28 mouse cellular contexts compared by ENCODE assay signal in the genomic region with DNA sequence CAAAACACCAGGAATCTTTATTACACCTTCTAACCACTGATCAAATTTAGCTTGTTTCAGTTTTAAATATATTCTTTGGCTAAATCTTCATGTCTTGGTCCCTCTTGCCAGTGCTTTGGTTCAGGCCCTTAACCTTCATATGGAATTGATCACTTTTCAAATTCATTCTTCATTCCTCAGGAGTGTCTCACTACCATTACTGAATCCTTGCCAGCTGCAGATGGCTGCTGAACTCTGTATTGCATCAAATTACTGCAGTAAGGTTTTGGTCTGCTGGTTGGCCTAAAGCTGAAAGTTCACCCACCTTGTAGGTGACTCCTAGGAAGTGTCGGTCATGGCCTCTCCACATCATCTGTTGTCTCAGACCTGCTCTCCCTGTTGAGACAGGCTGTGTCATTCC. TPM values are rescaled to one million over a fixed set of nuclear protein-coding genes. Genes with fewer than 3 reads are reported as not detected.
DNase-seq lines count a peak whose midpoint lies in the region; ATAC-seq and TF ChIP-seq lines count a peak whose summit lies in the region.
"Had no signal": no experiment of that assay in that cellular context is flagged by ENCODE, and none has a peak within 500 bp of the region (broad histone marks: within the 10 kb centered on the region; RNA-seq: fewer than 3 reads in every experiment).

No protein-coding gene starts in this region.

- DNase-seq in embryonic facial prominence, embryonic 10.5 days (ENCODE audit: low spot score): no peak
- peak; percentile 33 for DNase-seq in limb, embryonic 14.5 days (ENCODE audit: low spot score)
- no peak for DNase-seq in limb, embryonic 10.5 days (ENCODE audit: low spot score)
- DNase-seq in NIH3T3 (ENCODE audit: low read depth): peak; percentile 90
- DNase-seq in fibroblast of lung, adult 2 months (ENCODE audit: low read depth): peak; percentile 57
- DNase-seq in left cerebral cortex, adult 8-10 months (ENCODE audit: low spot score in 2 of 2): no peak
- no peak for DNase-seq in thymus, postnatal 4 days
- DNase-seq: adrenal gland, adult 8-10 months; adrenal gland, postnatal 25 days; B cell, adult 2 months; cerebellum, adult 11-12 months; cerebellum, adult 8-10 months; cerebellum, postnatal 14 days; gastrocnemius, postnatal 25 days; heart, adult 2 months; heart, postnatal 4 days had no signal

- H3K4me3 ChIP-seq in embryonic facial prominence, embryonic 12.5 days: no peak overlapping the region
- H3K4me3 ChIP-seq in embryonic facial prominence, embryonic 10.5 days: no peak overlapping the region
- H3K4me3 ChIP-seq in limb, embryonic 14.5 days (replicated peaks; ENCODE audit: low read length): no peak overlapping the region
- H3K4me3 ChIP-seq in limb, embryonic 10.5 days: no peak overlapping the region
- H3K4me3 ChIP-seq: embryonic facial prominence, embryonic 13.5 days; forebrain, embryonic 12.5 days; forebrain, embryonic 15.5 days; heart, adult 2 months had no signal

- no peak overlapping the region for H3K4me2 ChIP-seq in embryonic facial prominence, embryonic 12.5 days (replicated peaks)
- no peak overlapping the region for H3K4me2 ChIP-seq in limb, embryonic 14.5 days (replicated peaks; ENCODE audit: low read depth, low read length, severe bottlenecking)
- H3K4me2 ChIP-seq: embryonic facial prominence, embryonic 13.5 days; forebrain, embryonic 12.5 days; forebrain, embryonic 15.5 days; heart, embryonic 11.5 days; hindbrain, embryonic 14.5 days had no signal

- ATAC-seq in embryonic facial prominence, embryonic 12.5 days (ENCODE audit: insufficient number of reproducible peaks, insufficient read depth, low FRiP score, low TSS enrichment): no peak
- ATAC-seq in limb, embryonic 14.5 days (ENCODE audit: low FRiP score, low read depth): 0 out of 2 replicates have a peak, but pooled peaks have one; percentile 15
- ATAC-seq: activated CD4-positive, CD25-positive, alpha-beta regulatory T cell, adult 4 months; forebrain, embryonic 15.5 days; hindbrain, postnatal 0 days; inflammation-experienced regulatory T-cells, adult 6 months; intestine, embryonic 16.5 days had no signal

- H3K27ac ChIP-seq in embryonic facial prominence, embryonic 12.5 days: 0 out of 2 replicates have a peak overlapping the region, but pooled peaks have one; percentile 41
- H3K27ac ChIP-seq in embryonic facial prominence, embryonic 10.5 days (replicated peaks): no peak overlapping the region
- H3K27ac ChIP-seq in limb, embryonic 14.5 days (replicated peaks; ENCODE audit: low read depth, low read length): no peak overlapping the region
- no peak overlapping the region for H3K27ac ChIP-seq in limb, embryonic 10.5 days
- H3K27ac ChIP-seq: embryonic facial prominence, embryonic 13.5 days; forebrain, embryonic 12.5 days; forebrain, embryonic 15.5 days; heart, adult 2 months; hindbrain, embryonic 14.5 days; hindbrain, postnatal 0 days had no signal

- H3K36me3 ChIP-seq in embryonic facial prominence, embryonic 12.5 days: no peaks in the 10 kb centered on the region
- 0 out of 2 replicates have a peak, but pooled peaks cover 2% of the 10 kb centered on the region for H3K36me3 ChIP-seq in embryonic facial prominence, embryonic 10.5 days (replicated peaks)
- H3K36me3 ChIP-seq in limb, embryonic 14.5 days (ENCODE audit: control insufficient read depth, insufficient read depth, low read length): peaks cover 6% of the 10 kb centered on the region
- 0 out of 2 replicates have a peak, but pooled peaks cover 2% of the 10 kb centered on the region for H3K36me3 ChIP-seq in limb, embryonic 10.5 days
- H3K36me3 ChIP-seq: forebrain, embryonic 12.5 days; forebrain, embryonic 15.5 days had no signal

- H3K9me3 ChIP-seq in embryonic facial prominence, embryonic 12.5 days: no peaks in the 10 kb centered on the region
- no peaks in the 10 kb centered on the region for H3K9me3 ChIP-seq in embryonic facial prominence, embryonic 10.5 days
- no peaks in the 10 kb centered on the region for H3K9me3 ChIP-seq in limb, embryonic 14.5 days (ENCODE audit: control insufficient read depth, low read length)
- no peaks in the 10 kb centered on the region for H3K9me3 ChIP-seq in limb, embryonic 10.5 days (replicated peaks)
- H3K9me3 ChIP-seq: embryonic facial prominence, embryonic 13.5 days; forebrain, embryonic 12.5 days; forebrain, embryonic 15.5 days; G1E had no signal

- no peak for TF ChIP-seq POLR2A in limb, embryonic 14.5 days (IDR thresholded peaks at IDR 0.05; ENCODE audit: borderline replicate concordance, extremely low read depth, insufficient read depth, insufficient read length)

- H3K4me1 ChIP-seq in embryonic facial prominence, embryonic 12.5 days: no peaks in the 10 kb centered on the region
- no peaks in the 10 kb centered on the region for H3K4me1 ChIP-seq in embryonic facial prominence, embryonic 10.5 days
- no peaks in the 10 kb centered on the region for H3K4me1 ChIP-seq in limb, embryonic 14.5 days (ENCODE audit: control insufficient read depth, insufficient read depth, low read length)
- H3K4me1 ChIP-seq in limb, embryonic 10.5 days: no peaks in the 10 kb centered on the region
- H3K4me1 ChIP-seq: forebrain, embryonic 12.5 days; forebrain, embryonic 15.5 days had no signal

- WGBS in embryonic facial prominence, embryonic 12.5 days: 55% methylated on average over 1 of the region's 1 CpGs
- 84% methylated on average over 1 of the region's 1 CpGs for WGBS in embryonic facial prominence, embryonic 10.5 days
- 56% methylated on average over 1 of the region's 1 CpGs for WGBS in limb, embryonic 14.5 days
- WGBS in limb, embryonic 10.5 days: 86% methylated on average over 1 of the region's 1 CpGs

- no peak overlapping the region for H3K9ac ChIP-seq in embryonic facial prominence, embryonic 12.5 days
- H3K9ac ChIP-seq in limb, embryonic 14.5 days (ENCODE audit: low read depth, low read length, severe bottlenecking): no peak overlapping the region
- H3K9ac ChIP-seq: embryonic facial prominence, embryonic 13.5 days; forebrain, embryonic 12.5 days; forebrain, embryonic 15.5 days; hindbrain, embryonic 14.5 days had no signal

- H3K27me3 ChIP-seq in embryonic facial prominence, embryonic 12.5 days: no peaks in the 10 kb centered on the region
- H3K27me3 ChIP-seq in embryonic facial prominence, embryonic 10.5 days (replicated peaks; ENCODE audit: low read depth, poor library complexity, severe bottlenecking): no peaks in the 10 kb centered on the region
- no peaks in the 10 kb centered on the region for H3K27me3 ChIP-seq in limb, embryonic 14.5 days (ENCODE audit: control insufficient read depth, insufficient read depth, low read length)
- H3K27me3 ChIP-seq in limb, embryonic 10.5 days (ENCODE audit: low read depth, poor library complexity, severe bottlenecking): no peaks in the 10 kb centered on the region
- H3K27me3 ChIP-seq: CH12.LX; embryonic facial prominence, embryonic 13.5 days; forebrain, embryonic 12.5 days; forebrain, embryonic 15.5 days had no signal

RNA-seq across cellular contexts. Expression of a gene that starts 12.8 kb away (rescaled TPM):
- polyA plus RNA-seq in embryonic facial prominence, embryonic 12.5 days (2016; fragmentation: Nextera tagmentation; extraction: Ambion mirVana): 25.6 and 28.1 TPM in 2 replicates
- polyA plus RNA-seq in embryonic facial prominence, embryonic 10.5 days (2016; fragmentation: Nextera tagmentation; extraction: Ambion mirVana): 19.3 and 21.6 TPM in 2 replicates
- polyA plus RNA-seq in limb, embryonic 14.5 days (2012; rRNA removed): 21.8 and 25.1 TPM in 2 replicates
- polyA plus RNA-seq in limb, embryonic 14.5 days (2014; fragmentation: Nextera tagmentation; extraction: Ambion mirVana): 41.1 TPM in 2 replicates
- 18.0 and 20.3 TPM in 2 replicates for polyA plus RNA-seq in limb, embryonic 10.5 days (2016; fragmentation: Nextera tagmentation; extraction: Ambion mirVana)
- total RNA-seq in left cerebral cortex, adult 8-10 months (2022): 10 to 100 TPM; 19.4 to 20.9 (median 20.0) TPM

Comparison
In these comparisons a context has a peak if more than half of its experiments do, and no peak if none do; other contexts are left out.
1. DNase-seq: peak in limb, embryonic 14.5 days (single experiment), NIH3T3 (single experiment) and fibroblast of lung, adult 2 months (single experiment); none in embryonic facial prominence, embryonic 10.5 days (single experiment), limb, embryonic 10.5 days (single experiment), left cerebral cortex, adult 8-10 months (0 of 2) and thymus, postnatal 4 days (single experiment).